Mouse (Mus musculus): ENCODE measurements around the gene Appbp2.

GRCm38 (mm10) chr11:85178413-85178812 lies 56.5 kb downstream of the Appbp2 start:
- TF ChIP-seq EP300 (IDR thresholded peaks at IDR 0.05) (no peak), CTCF (IDR thresholded peaks at IDR 0.05) (no peak)
